Mouse (Mus musculus): ENCODE data around the gene Ankrd39.
A peak's percentile ranks its signal among the peaks of the same experiment; 100 is the strongest.

Gene Ankrd39

DNA sequence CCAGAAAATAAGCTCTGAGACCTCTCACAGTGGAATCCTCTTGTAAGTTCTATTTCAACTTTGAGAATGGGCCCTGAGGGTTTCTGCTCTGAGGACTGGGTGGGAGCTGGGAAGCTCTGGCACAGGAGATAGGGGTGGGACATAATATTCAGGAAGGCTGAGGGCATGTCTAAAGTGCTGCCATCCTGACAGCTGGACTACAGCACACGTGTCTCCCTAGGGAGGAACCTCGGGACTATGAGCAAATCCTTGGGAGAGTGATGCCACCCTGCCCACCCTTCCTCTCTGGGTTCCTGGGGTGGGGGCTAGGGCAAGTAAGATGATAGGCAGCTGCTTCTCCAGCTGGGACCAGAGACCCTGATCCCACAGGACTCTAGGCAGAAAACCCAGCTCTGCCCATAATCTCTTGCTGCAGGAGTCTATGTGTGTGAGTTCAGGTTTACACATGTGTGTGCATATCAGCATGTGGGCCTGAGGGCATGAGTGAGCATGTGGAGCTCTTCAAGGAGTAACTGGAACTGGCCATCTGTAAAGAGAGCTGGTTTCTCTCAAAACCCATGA is 25.0 kb upstream of the Ankrd39 start:
- no peak for DNase-seq

DNA sequence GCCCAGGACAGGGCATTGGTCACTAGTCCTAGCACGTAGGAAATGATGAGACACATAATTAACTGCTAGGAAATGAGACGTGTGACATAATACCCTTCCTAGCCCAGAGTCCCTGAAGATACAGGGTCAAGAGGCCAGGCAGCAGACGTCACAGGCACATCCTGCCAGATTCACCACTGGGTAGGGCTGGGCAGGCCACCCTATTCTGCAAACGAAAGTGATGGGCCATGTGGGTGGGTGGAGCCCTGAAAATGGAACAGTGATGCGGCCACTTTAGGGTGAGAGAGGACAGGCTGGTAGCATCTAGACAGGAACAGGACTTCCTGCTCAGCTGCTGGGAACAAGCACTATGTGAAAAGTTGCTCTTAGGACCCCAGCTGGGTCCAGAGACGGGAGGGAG is 24.4 kb upstream of the Ankrd39 start:
- DNase-seq, result peak; percentile 65 to 77

DNA sequence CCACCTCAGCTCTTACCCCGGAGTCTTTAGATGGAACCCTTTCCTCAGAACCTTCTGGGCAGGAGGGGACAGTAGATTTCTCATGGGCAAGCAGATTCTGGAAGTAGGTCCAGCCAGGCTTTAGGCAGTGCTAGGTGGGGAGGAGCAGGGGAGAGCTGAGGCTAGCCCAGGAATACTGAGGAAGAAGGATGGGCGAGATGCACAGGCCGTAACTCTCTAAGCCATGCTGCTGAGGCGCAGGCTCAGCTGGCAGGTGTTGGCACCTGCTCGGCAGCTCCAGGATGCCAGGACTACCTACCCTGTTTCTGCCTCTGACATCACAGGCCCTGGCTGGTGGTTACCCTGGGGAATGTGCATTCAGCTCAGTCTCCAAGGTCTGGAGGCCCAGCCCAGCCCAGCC is 23.1 kb upstream of the Ankrd39 start:
- DNase-seq, result no peak

DNA sequence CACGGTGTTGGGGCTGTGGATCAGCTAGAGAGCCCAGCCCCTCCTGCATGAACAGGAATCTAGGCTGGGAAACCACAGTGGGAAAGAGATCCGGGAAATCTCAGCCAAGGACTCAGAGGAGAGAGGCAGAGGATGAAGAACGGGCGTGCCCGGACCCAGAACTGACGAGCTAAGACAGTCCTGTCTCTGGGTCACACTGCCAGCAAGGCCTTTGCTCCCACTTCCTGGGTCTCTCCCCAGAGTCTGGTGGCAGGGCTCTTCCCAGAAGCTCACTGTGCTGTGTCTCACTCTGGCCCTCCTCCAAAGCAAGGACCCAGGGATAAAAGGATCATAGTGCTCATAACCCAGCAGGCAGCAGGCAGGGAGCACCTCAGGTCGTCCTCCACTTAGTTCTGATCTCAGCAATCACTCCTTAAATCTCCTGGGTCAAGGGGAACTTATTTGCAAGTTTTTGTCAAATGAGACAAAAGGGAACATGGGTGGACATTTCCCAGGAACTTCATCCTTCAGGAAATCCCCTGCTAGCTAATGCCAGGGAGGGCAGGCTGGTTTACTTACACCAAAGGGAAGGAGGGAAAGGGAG is 22.5 kb upstream of the Ankrd39 start:
- DNase-seq, result no peak

DNA sequence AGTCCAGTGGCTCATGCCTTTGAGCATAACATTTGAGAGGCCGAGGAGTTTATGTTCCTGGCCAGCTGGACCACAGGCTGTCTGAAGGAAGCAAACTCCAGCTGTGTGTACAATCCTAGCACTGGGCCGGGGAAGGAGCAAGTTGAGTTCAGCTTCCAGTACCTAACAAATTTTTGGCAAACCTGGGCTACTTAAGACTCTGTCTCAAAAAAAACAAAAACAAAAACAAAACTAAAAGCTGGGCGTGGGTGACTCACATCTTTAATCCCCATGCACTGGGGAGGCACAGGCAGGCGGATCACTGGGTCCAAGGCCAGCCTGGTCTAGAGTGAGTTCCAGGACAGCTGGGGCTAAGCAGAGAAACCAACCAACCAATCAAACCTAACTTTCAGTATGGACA is 21.5 kb upstream of the Ankrd39 start:
- peak in 1 of 2 experiments; percentile 59 for DNase-seq

DNA sequence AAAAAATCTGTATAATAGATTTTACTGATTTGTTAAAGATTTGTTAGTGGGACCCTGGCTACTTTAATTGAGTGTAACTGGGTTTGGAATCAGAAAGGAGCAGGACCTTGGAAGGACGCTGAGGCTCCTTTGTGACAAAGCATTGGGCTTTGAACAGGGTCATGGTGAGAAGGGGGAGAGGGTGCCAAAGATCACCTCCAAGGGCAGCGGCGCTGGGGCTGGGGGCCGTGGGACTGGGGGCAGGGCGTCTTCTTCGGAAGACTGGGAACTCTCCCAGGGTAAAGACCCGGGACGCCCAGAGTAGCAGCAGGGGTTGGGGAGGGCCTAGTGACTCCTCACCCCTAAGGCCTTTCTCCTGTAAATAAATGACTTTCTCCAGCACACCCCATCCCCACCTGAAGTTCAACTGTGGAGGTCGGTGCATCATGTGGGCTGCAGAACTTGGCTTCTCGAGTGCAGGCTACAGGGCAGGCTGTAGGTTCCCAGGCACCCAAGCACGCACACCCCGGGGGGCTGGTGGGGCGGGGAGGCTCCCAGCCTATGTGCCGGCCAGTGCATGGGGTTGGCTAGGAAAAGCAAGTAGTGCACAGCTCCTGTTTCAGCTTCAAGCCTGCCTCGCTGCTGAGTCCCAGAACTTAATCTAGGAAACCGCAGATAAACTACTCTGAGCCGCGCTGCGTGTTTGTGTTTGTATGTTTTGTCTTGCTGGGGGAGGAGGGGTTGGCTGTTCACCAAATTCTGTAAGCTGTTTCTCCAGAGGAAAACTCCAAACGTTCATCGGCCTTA is 20.8 kb upstream of the Ankrd39 start:
- peak; percentile 61 to 74 for DNase-seq

DNA sequence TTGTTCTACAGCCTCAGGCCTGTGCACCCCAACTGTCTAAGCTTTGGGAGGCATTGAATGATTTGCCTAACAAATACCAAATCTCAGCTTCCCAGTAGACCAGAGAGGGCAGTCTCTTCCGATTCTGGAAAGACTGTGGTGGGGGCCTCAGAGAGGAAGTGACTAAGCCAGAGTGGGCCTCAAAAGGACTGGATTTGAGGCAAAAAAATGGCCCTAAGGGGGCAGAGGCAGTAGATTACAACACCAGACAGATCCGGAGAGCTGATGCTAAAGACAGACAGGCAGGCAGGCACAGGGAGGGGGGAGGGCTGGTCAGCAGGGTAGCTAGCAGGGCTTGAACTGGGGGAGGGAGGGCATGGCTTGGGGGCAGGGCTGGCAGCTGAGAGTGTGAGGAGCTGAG is 19.2 kb upstream of the Ankrd39 start:
- no peak for DNase-seq

DNA sequence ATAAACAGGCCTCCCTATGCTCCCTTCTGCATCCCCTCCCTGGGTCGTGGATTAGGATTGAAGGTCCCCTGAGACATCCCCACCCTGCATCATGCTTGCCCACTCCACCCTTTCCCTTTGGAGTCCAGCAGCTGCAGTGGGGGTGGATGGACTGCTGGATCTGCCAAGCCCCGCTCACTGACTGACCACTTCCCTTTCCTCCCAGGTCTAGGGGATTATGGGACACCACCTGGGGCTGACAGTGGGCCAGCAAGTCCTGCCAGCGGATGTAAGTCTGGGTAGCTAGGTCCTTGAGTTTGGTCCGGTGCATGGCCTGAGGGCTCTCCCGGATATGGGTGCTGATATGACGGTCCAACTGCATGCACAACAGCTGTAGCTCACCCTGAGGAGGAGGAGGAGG is 16.9 kb upstream of the Ankrd39 start:
- peak in 1 of 2 experiments; percentile 47 for DNase-seq

DNA sequence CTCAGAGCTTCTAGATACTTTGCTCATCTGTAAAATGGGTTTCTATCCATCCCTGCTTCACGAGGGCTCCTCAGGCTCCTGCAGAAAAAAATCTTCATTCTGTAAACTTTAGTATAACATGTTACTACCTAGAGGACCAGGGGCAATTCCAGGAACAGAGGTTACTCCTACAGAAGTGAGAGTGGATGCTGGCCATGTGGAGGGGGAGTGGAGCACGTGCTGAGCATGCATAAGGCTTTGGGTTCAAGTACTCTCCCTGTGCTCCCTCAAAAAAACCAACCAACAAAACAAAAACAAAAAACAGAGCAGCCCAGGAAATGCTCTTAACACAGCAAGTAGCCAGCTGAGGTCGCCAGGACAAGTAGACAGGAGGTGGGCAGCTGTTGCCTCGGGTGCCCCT is 16.4 kb upstream of the Ankrd39 start:
- DNase-seq, result no peak

DNA sequence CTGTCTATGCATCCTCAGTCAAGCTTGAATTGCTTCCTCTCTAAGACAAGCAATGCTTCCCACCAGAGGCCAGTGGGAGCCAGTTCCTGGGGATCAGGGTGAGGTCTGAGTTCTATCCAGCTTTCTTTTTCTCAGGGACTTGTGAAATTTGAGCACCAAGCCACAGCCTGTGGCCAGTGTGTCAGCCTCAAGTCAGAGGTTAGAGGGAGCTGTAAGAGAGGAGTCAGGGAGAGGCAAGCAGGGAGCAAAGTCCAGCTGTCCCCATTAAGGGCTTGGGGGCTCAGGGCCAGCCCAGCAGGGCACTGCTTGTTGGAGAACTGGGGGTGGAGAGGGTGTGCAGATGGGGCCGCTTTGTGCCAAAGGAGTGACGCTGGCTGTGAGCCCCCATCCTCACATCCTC is 16.0 kb upstream of the Ankrd39 start:
- peak in 1 of 2 experiments; percentile 50 for DNase-seq

DNA sequence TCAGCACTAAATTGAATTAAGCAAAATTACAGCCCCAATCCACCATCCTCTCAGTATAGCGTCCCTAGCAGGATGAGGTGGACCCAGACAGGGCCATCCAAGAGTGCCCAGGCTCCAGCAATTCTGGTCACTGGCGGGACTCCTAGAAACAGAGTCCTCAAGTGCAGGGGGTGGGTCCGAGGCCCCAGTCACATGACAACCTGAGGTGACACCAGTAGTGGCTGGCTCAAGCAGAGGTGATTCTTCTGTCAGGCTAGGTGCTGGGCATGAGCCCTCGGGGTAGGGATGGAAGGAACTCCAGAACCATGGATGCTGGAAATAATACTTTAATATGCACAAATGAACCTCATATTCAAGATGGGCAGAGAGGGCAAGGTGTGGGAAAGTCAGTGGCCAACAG is 15.1 kb upstream of the Ankrd39 start:
- no peak for DNase-seq

DNA sequence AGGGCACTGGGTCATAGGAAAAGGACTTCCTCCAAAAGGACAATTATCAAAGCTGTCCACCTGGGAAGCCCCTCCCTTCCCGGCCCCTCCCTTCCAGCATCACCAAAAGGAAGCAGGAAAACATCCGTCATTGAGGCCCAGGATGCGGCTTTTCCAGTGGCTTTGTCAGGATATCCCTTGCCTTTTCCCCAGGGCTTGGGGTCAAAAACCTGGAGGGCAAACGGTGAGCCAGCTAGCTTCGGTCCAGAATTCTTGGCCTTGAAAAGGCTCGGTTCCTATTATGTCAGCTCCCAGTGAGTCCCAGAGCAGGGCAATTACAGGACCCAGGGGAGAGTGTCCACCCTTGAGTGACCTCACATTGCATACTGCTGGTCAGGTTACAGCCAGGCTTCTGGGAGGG is 13.7 kb upstream of the Ankrd39 start:
- DNase-seq, result peak; percentile 49 to 72

DNA sequence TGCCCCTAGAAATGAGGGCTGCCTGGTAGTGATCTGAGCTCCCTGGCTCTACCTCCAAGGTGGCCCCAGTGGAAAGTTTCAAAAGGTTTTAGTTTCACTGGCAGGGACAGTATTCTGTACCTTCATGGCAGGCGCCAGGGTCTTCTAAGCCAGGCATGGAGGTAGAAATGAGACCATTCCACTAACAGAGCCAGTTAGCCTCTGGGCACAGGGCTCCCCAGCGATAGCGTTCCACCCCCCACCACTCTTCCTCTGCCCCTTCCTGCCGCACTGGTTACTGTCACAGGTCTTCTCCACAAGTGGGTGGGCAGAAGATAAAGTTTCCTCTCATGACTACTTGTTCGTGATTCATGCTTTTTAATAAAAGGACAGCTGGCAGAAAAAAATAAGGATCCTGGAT is 12.6 kb upstream of the Ankrd39 start:
- DNase-seq, result no peak

DNA sequence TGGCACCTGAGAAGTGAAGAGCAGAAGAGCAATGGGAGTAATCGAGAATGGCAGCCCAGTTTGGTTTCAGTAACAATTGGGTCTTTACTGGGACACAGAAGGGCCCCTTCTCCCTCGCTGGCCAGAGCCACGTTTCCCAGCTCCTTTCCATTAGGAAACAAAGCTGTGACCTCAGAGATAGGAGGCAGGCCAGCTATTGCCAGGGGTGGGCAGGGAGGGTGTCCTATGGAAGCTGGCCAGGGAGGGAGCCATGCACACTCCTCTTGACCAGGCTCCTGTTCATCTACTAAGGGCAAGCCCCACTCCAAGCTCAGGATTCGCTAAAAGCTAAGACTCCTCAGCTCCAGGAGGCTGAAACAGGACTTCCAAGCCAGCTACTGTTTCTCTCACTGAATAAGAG is 12.0 kb upstream of the Ankrd39 start:
- DNase-seq, result peak in 1 of 2 experiments; percentile 57

DNA sequence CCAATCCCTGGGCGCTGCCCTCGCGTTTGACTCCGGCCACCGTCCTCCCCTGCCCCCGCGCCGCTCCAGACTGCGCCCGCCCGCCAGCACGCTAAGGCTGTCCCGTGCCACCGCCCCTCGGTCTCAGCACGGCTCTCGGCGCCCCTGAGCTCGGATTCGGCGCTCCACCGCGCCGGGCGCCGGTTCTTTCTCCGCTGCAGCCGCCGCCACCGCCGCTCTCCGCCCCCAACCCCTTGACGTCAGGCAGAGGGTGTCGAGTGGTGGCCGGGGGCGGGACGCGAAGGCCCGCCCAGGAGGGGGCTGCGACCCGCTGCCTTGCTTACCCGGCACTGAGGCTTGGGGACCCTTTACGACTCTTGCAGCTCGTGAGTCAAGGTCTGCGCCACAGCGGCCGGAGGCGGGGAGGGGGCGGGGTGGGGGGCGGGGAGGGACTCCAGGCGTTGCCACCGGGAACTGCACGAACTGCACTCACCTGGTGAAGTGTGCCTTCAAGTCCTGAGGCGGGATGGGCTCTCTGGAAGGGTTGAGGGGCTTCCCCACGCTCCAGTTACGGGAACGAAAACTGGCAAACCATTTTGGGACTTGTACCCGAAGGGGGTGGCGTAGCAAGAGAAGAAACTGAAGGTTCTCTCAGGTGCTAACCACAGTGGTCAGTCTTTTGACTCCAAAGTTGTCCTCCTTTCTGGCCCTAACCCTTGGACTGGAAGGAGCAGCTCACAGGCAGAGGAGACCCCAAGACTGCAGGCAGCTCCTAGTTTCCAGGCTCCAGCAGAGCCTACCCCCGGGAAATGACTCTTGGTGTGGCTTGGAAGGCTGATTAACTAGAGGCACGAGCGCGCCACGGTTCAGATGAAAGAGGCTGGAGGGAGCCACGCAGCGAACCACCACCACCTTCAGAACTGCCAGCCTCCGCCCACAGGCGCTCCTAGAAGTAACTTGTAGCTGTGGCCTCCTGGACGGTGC is 11.1 kb upstream of the Ankrd39 start, which contains the start of gene Sema4c:
TSS of gene Sema4c (minus strand) at position 319 of the 963 bp plus-strand sequence.
- peak; percentile 88 to 93 for DNase-seq

DNA sequence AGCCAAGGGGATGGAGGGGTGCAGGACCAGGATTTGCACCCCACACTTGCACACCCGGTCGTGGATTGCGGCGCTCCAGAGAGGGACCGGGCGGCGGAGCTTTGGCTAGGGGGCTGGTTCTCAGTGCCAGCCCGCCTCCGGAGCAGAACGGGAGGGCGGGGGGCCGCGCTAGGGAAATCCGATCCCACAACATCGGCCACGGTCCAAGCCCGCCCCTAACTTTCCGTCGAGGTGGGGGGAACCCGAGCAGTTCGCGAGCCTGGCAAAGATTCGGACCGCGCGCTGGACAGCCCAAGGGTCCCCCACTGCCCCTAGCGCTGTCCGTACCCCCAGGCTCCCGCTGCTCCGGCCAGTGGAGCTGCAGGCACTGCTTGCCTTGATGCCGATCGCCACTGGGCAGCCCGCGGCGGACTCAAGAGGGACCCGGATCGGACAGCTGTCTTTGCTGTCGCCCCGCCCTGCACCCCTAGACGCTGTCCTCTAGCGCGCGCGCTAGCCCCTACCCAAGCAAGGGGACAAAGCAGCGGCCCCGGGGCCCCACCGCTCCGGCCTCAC is 10.3 kb upstream of the Ankrd39 start:
- peak; percentile 93 to 96 for DNase-seq

DNA sequence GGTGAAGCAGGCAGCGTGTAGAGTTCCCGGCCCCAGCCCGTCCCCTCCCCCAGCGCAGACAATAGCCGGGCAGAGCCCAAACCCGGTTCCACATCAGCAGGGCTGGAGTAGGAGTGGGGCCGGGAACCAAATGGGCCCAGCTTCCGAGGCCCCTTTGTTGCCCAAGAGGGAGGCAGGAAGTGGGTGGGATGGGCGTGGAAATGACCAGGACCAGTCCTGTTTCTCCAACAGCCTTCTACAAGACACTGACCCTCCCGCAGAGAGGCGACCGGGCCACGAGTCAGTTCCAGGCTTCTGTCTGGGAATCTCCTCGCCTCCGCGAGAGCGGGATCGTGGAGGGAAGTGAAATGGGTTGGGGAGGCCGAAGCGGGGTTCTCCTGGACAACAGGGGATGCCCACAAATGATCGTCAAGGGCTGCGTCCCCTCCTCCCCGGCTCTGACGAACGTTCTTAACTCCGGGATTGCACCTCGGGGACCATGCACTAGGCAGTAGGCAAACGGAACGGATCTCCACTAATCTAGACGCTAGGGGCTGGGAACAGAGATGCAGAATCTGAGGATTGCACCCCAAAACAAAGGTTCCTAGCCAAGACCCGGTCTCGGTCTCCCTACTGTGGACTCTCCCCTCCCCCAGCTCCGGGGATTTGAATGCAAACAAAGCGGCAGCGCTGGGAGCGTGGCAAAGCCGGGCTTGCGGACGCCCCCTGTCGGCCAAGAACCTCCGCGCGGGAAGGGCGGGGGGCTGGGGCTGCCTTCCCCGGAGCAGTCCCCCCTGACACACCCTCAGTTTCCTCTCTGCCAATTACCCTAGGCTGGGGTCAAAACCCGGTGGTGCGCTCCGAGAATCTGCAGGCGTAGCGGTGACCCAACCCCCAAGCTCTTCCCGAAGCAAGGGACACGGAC is 9.6 kb upstream of the Ankrd39 start:
- DNase-seq, result peak; percentile 98

DNA sequence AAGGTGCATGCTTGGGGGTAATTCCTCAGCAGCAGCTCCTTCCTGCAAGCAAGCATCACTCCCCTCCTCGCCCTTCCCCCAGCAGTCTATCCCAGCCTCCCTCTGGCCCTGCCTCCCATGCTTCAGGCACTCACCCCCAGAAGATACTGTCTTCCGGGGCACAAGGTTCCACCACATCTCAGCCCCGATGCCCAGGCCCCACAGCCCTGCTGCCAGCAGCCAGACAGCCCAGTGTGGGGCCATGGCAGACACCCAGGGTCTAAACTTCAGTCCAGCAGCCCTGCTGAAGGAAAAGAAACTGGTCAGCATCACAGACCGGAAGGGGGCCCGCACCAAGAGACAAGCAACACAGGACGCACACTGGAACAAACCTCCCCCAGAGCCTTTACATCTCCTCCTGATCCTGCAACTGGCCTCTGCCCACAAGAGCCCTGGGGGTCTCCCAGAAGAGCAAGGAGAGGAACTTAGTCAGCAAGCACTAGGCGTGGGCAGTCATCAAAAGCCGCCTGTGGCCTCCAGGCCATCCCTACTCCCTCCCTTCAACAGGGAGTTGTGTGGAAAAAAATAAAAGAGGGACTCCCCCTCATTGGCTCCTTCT is 8.7 kb upstream of the Ankrd39 start:
- DNase-seq, result peak; percentile 55 to 71

DNA sequence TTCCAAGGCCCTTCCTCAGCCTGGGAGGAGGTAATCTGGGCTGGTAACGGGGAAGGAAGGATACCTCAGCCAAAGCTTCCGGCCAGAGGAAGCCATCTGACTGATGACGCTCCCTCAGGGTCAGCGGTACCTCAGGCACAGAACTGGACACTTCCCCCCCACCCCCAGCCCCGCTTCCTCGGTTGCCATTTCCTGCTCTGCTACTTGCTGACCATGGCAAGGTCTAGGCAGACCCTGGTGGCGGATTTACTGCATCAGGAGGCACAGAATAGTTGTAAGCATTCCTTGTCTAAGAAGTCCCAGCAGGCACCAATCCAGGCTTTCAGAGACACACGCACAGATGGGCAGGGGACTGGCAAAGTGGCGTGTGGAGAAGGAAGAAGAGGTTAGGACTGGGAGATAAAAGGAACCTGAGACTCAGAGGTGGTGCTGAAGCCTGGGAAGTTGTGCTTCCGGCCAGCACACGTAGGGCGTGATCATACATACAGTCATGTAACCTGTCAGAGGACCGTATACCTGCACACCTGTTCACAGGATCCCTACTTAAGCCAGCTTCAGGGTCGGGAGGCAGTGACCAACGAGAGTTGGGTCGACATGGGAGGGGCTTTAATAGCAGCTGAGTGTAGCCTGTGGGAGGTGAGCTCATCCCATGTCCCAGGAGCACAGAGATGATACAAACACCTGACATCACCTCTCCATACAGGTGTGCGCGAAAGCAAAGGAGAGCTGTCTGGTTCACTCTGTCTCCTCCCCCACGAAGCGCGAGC is 7.6 kb upstream of the Ankrd39 start:
- peak; percentile 52 to 66 for DNase-seq

DNA sequence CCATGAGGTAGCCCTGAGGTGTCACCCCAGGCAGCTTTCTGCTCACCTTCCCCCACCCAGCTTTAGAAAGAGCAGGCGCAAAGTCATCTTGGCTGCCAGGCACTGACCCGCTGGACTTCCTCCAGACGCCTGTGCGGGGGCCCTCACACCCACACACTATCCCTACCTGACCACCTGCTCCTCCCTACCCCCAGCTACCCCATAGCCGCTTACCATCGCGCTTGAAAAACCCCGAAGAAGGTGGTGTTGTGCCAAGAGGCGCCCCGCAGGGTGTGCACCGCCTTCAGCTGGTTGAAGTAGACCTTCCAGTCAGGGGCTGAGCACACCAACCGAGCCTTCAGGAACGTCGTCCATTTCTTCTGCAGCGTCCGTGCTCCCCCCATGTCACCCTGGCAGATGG is 5.3 kb upstream of the Ankrd39 start:
- DNase-seq, result no peak

Data from kidney, postnatal 4 days (tissue).